Mouse (Mus musculus) urinary bladder, adult 18-20 months (tissue): ENCODE measurements at regions not wholly inside any gene's neighbourhood (a gene's known extent, or its start where the extent isn't known, plus 50 kb on each side); places are given as distances from the start of the nearest gene placed in this dataset.

ENCODE experiments used
- DNase-seq, 2 experiments: peaks; one replicate each; pipeline ENCODE4 v3.0.0; 2022; ENCODE audit warnings: low spot score in 2 of 2, mixed read lengths in 2 of 2

DNA sequence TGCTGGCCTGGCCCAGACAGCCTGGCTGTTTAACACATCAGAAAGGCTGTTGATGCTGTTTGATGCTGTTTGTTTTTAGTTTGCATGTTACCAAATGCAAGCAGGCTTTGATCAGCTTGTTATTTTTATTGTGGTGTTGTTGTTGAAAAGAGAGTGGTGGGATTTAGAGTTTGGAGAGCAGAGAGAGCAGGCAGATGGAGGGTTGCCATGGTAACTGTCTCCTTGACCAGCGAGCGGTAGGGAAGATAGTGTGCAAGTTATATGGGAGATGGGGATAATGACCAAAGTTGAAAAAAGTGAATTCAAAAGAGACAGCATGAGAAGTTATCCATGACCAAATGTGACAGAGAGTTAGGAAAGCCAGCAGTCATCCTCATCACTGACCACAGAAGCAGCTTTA, 83.3 kb downstream of the Cmc2 start:
- DNase-seq: no peak

DNA sequence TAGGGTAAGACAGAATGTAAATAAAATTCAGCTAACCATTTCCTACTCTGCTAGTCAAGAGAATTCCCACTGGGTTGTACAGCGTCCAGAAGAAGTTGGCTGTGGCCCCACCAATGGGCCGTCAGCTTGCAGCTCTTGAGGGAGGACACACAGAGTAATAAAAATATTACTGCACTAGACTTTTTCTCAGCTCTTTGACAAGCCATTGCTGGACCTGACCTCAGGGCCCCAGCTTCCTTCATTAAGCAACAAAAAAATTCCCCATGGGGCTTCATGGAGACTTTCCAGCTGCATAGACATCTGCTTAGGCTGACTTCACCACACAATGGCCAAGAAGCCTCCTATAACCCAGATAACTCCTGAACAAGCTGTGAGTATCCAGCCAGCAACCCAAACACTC, 89.1 kb downstream of the Cmc2 start:
- no peak for DNase-seq

DNA sequence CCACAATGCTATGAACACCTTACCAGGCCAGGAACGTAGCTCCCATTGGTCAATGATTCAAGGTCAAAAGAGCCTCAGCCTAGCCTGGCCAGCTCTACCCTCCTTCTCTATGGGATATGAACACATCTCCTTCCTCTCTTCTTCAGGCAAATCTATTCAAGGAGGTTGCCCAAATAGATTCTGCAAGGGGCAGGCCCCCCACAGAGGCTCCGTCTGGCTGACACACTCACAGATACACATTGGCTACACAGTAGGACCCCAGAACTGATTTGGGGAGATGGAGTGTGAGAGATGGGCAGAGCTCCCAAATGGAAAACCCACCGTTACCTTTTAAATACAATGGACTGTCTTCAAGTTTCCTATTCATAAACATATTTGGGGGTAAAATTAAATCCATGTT, 91.6 kb downstream of the Cmc2 start:
- DNase-seq: no peak

DNA sequence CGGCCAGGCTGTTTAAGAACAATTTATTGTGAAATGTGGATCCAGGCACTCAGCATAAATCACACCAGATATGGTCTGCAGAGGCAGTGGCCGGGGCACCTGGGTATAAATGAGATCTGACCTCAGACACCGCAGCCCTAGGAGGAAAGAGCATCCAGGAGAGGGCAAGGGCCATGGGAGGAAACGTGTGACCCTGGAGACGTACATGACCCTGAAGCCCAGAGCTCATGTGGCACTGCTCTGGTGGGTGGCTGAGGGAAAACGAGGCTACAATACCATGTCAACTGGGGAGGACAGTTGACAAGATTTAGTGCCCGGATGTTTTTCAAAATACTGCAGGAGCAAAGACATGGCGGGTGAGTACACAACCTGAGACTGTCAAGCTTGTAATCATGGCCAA, 93.0 kb downstream of the Cmc2 start:
- no peak for DNase-seq

DNA sequence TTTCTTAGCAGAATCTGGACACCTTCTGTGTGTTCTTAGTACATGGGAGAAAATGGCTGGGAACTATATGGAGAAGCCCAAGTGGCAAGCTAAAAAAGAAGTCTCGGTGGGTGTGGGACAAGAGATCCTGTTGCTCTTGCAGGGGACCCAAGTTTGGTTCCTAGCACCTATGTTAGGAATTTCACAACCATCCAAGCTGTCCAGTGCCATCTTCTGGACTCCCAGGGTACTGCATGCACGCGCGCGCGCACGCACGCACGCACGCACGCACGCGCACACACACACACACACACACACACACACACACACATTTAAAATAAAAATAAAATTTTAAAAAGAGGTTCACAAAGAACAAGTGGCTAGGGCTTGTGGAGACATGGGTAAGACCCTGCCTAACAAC, 94.1 kb downstream of the Cmc2 start:
- no peak for DNase-seq

DNA sequence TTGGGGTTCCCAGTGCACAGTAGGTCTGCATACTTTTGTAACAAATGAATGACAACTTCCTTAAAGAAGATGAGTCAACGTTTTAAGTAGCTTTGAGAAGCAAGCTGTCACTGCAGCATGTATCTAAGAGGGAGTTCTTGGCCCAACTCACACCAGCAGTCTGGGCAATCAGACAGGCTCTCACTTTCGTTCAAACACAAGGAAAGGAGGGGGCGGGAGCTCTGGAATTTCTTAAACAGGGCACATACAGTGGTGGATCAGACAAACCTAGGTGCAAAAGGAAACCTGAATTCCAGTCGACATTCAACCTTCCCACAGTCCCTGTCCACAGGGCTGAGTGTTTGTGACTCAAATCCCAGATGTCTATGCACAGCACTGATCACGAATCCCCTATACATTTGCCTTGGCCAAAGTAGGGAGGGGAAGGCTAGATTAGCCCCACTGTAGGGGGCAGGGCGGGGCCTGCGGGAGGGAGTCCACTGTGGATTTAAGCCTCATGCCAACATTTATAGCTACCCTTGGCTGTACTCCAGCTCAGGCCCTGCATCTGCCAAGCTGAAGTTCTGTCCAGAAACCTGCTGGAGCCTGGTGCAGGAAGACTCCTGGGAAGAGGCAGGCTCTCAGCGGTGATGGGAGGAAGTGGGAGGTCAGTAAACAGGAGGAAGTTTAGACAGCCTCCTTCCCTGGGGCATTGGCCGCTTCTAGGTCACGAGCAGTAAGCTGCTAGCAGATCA, 81.5 kb upstream of the Cdyl2 start:
- peak; percentile 2 to 50 for DNase-seq

DNA sequence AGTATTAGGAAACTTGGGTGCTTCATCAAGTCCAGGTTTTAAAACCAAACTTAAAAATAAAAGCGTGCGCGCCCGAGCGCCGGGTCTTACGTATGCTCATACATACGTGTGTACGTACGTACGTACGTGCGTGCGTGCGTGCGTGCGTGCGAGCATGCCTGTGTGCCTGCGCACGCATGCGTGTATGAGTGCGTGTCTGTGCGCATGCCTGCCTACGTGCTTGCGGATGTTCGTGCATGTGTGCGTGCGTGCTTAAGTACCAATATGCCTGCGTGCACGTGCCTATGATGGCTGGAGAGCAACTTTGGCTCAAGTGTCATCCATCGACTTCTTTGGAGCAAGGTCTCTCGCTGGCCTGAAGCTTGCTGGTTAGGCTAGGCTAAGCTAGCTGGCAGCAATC, 68.5 kb upstream of the Cdyl2 start:
- no peak for DNase-seq

DNA sequence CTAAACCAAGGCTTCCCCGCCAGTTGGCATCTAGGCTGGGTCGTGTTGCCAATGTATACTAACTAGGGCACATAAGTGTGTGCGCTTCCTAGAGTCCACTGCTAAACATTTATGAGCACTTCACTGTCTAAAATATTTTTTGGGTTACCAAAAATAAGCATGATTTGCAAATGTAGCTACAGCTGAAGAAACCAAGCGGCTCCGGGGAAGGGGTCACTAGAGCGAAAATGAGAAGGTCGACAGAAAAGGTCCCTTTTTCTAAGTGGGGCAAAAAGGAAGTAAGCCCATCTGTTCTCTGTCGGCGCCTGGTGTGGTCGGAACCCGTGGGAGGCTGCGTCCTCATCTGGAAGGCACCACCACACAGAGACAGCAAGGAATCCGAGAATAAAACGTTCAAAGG, 67.8 kb upstream of the Cdyl2 start:
- no peak for DNase-seq

DNA sequence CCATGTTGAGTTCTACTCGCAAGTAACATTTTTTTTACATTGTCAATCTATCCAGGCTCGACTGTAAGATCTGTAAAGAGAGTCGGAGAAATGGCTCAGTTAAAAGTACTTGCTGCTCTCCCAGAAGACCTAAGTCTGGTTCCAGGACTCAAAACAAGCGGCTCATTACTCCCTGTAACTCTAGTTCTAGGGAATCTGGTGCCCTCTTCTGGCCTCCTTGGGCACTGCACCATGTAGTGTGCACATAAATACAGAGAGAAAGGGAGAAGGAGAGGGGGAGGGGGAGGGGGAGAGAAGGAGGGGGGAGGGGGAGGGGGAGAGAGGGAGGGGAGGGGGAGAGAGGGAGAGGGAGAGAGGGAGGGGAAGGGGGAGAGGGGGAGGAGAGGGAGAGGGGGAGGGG, 66.2 kb upstream of the Cdyl2 start:
- no peak for DNase-seq

DNA sequence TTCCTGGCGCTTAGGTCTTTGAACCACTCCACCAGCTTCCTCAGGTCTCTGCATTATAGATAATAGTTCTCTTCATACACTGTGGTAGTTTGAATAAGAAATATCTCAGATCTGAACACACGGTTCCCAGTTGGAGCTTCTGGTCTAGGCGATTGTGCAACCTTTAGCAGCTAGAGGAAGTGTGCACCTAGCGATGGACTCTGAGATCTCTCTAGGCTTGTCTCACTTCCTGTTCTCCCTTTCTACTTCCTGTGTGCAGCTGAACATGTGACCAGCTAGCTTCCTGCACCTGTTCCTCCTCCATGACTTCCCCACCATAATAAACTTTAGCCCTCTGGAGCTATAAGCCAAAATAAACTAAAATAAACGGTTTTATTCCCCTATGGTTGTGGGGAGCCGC, 62.9 kb upstream of the Cdyl2 start:
- no peak for DNase-seq

DNA sequence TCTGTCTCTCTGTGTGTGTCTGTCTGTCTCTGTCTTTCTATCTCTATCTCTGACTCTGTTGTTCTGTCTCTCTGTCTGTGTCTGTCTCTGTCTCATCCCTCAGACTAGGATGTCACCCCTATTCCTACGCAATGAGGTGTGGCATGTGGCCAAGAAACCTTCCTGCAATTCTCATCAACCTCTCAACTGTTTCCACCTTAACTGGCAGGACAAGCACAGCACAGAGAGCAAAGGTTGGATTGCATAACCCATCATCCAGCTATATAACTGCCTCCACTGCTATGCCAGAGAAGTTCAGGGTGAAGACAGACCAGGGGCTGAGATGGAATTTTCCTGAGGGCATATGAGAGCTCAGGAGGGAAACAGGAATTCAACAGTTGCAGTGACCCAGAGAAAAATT, 60.3 kb upstream of the Cdyl2 start:
- DNase-seq: no peak

DNA sequence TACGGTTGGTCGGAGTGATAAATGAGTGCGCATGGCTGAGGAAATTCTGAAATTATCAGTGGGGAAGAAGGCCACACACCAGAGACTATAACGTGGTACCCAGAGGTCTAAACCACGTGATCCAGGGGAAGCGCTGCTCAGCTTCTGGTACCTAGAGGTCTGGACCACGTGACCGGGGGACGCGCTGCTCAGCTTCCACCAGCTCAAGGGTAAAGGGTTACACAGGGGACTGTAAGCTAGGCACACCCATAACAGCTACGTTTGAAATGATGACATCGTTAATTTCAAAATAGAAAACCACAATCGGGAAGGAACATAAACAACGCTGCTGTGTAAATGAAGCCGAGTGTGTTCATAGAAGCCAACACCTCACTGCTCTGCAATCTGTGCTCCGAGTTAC, 57.5 kb upstream of the Cdyl2 start:
- DNase-seq: no peak
